Mouse (Mus musculus) adrenal gland, adult 18-20 months (tissue): ENCODE results near the gene Bbc3. TPM values are rescaled to one million over a fixed set of nuclear protein-coding genes. Genes with fewer than 3 reads are reported as not detected.

Source experiments
- DNase-seq, 2 experiments: peaks; one replicate each; pipeline ENCODE4 v3.0.0; 2021 to 2022; ENCODE audit warnings: low spot score in 2 of 2
- total RNA-seq, 2 experiments: library from RNA; stranded (reverse); gene quantifications; 1 replicate in 1 of 2; 2 replicates in 1 of 2; pipeline ENCODE4 v1.2.3; 2021

Gene Bbc3
- total RNA-seq, 2 experiments from 2014 or later: 5.2 to 6.0 TPM

DNA sequence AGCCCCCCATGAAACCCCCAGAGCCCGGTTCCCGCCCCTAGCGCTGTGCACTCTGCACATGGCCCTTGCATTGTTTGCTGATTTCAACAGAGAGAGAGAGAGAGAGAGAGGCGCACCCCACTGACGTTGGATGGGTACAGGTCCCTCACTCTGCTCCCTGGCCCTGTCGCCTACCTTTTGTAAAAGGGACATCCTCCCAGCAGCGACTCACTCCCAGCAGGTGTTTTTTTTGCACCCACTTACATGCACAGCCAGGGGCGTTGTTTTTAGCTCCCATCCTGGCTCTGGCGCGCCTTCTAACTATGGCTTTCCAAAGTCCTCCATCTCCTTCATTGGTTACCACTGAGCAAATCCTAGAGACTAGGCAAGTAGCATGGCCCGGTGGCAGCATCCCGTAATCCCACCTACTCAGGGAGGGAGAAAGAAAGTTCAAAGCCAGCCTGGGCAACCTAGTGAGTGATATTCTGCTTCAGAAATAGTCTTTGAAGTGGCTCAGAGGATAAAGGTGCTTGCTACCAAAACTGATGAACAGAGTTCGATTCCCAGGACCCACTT lies 6.1 kb downstream of the Bbc3 start:
- no peak for DNase-seq

DNA sequence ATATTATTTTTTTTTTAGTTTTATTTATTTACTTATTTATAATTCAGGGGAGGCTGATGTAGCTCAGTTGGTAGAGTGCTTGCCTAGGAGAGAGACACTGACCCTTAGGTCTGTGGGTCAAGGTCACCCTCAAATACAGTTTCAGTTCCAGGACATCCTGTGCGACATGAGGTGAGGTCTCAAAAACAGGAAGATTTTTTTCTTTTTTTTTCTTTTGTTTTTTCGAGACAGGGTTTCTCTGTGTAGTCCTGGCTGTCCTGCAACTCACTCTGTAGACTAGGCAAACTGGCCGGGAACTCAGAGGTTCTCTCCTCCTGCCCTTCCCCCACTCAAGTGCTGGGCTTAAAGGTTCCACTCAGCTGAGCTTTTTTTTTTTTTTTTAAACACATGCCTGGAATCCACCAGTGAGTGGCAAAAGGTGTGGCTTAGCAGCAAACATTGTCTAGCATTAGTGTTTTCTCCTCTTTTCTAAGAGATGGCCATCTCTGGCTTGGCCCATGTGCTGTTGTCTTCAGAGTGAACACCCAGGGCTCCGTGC lies 7.1 kb downstream of the Bbc3 start:
- DNase-seq: no peak

DNA sequence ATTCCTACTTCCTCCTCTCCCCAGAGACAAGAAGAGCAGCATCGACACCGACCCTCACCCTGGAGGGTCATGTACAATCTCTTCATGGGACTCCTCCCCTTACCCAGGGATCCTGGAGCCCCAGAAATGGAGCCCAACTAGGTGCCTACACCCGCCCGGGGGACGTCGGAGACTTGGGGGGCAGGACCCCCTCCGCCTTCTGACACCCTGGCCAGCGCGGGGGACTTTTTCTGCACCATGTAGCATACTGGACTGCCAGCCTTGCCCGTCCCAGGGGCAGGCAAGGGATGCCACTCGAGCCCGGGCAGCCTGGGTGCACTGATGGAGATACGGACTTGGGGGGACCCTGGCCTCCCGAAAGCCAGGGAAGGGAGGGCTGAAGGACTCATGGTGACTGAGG lies 8.9 kb downstream of the Bbc3 start:
- no peak for DNase-seq

DNA sequence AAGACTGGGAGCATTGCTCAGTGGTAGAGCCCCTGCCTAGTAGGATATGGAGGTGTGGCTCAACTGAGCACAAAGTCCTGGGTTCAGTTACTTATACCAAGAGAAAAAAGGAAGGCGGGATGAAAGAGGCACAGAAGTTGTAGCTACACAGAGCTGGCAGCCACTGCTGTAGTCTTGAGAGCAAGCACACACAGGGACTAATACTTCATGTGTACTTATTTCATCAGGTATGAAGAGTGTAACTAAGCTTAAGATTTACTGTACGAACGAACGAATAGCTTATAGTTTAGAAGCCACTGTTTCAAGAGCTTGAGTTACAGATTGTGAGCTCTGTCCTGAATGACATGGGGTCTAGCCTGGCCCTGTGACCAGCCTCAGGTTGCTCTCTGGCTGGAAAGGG lies 11.0 kb downstream of the Bbc3 start:
- no peak for DNase-seq

DNA sequence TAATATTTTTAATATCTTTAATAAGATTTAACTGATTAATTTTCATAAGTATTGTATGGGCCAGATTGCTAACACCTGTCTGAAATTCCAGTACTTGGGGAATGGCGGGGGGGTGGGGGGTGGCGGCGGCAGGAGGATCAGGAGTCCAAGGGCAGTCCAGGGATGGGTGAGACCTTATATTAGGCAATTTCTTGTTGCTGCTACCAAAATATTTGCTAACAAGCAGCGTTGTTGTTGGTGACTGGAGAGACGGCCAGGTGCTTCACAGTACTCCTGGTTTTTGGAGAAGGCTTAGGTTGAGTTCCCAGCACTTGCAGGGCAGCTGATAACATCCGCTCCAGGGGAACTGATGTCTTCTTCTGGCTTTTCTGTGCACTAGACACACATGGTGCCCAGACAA lies 12.3 kb downstream of the Bbc3 start:
- DNase-seq: no peak

DNA sequence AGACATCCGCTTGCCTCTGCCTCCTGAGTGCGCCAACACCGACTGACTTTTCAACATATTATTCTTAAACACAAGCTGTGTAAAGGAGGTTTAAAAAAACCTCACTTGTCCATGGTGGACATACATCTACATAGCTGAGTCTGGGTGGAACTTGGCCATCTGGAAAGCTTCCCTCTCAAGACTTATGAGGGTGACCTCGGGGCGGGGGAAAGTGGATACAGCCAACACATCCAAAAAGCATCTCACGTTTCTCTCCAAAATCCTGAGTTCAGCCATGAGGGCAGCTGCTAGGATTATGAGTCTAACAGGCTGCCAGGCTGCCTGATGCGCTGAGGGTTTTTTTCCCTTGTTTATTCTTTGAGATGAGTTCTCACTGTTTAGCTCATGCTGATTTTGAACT lies 16.5 kb downstream of the Bbc3 start:
- DNase-seq: no peak

DNA sequence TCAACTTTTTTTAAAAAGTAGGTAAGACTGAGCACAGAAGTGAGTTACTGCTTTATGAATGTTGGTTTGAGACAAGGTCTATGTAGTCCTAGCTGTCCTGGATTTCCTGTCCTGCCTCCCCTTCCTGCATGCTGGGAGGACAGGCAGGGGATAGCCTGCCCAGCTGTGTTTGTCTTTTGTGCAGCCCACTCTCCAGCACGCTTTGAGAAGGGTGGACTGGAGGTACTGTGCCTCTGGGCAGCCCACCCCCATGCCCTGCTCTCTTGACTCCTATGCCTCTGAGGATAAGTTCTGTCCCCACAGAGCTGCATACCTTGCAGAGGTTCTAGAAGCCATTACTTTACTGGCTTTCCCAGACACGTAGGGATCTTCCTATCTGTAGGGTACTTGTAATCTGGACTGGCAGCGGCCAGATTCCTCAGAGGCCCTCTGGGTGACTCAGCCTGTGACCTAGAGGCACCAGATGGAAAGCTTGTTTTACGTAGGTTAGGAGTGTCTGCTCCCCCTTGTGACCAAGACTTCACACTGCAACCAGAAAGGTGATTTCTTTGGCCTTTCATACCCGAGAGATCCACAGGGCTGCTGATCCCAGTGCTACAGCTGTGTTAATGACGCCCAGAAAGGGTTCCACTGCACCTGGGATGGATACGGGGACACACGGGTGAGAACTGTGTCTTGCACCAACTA lies 17.9 kb downstream of the Bbc3 start:
- peak; percentile 47 to 48 for DNase-seq

DNA sequence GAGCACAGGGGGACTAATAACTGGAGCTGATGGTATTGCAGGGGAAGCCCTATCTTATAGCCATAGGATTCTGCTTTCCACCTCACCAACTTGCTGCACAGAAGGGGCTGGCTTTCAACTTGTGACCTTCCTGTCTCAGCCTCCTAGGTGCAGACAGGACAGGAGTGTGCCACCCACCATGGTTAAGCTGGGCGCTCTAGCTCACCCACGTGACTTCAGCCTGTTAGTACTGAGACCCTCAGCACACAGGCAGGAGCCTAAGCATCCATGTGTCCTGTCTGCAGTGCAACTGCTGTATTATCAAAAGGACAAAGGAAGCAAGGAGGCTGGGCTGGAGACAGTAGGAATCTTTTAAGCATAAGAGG lies 18.4 kb downstream of the Bbc3 start:
- DNase-seq: no peak

DNA sequence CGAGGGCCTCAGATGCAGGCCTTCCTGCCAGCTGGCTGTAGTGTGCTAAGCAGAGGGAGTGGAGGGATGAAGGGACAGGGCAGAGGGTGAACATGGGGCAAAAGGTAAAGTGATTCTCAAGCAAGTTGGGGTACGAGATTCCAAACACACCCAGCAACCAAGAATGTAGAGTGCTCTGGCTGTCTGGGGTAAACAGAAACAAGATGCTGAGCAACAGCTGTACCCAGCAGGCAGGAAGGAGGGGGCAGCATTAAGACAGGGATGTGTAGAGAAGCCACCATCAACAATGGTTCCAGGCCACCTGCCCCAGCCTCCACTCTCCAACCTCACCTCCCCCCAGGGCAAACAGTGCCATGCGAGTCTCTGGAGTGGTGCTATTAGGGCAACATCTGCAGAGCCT lies 21.0 kb downstream of the Bbc3 start:
- no peak for DNase-seq

DNA sequence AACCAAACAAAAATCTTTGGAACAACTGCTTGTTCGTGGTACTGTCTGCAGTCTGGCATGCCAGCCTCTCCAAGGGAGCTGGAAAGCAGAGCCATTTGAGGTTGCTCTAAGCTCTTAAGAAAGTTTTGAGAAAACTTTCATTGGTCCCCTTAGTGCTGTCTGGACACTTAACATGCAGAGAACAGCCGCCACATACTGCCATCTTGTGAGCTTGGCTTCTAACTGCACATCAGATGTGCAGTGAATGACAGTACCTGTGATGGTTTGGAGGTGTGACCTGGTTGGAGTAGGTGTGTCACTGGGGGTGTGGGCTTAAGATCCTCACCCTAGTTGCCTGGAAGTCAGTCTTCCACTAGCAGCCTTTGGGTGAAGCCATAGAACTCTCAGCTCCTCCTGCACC lies 29.5 kb downstream of the Bbc3 start:
- DNase-seq: no peak

DNA sequence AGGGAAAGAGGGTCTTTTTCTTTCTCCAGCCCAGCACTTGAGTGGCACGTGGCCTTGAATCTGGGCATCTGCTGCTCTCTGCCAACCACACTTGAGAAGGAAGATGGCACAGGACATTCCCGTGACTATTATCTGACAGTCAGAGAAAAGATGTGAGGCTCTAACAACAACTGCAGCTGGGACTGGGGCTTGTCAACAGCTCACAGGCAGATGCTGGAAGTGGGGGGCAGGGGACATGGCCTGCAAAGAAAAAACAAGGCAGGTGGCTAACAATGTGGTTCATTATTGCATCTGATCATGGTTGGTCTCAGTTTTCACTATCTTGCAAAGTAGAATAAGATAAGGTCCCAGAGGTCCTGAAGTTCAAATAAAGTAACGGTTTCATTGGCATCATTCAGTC lies 36.4 kb downstream of the Bbc3 start:
- no peak for DNase-seq

DNA sequence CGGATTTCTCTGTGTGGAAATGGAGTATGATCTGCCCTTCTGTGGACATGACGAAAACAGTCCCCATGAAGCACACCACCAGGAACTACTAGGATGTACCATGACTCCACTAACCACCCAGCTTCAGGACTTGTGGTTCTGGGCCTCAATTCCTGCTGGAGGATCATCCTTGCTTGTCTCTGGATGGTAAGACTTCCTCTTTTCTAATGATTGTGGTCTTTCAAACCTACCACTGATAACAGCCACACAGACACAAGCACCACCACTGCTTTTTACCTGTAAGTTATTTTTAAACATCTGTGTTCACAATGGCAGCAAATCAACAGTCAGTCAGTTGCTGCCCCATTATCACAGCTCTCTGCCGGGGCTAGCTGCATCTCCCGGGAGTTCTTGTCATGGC lies 37.1 kb downstream of the Bbc3 start:
- no peak for DNase-seq

DNA sequence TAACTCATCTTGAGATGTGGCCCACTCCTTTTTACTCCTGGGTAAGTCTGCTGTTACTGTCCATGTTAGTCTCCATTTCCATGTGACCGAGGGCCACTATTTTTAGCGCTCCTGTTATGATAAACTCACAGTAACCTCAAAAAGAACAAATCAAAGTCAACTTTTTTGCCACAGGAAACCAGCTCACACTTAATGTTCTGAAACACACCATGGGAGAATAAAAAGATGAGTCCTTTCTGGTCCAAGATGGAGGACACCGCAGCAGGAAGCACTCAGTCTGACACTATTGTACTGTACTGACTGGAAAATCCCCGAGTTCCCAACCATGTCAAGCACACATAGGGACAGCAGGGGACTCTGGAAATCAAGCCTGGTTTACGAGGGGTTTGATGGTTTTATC lies 41.8 kb downstream of the Bbc3 start:
- DNase-seq: no peak

DNA sequence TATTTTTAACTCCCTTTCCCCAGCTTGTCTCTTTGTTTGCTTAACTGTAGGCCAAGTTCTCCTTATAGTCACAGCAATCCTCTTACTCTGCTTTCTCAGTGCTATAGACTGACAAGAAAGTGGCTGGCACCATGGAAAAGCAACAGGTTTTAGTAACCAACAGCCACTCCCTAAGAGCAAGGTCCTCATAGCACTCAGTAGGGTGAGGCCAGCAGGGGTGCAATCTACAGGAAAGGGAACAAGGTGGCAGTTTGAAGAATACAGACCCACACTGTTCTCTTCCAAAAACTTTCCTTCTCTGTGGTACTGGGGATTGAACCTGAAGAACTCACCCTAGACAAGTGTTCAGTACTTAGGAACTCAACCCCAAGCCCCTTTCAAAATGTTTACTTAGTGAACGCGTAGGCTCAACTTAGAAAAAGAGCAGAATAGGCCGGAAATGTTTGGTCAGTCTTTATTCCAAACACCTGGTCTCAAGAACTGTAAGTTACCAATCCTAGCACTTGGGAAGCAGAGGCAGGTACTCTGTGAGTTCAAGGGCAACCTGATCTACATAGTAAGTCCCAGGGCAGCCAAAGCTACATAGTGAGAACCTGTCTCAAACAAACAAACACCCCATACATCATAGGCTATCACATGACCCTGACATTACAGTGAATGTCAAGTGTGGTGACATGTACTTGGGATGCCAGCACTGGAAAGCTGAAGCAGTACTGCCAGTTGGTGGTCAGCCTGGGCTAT lies 47.8 kb downstream of the Bbc3 start:
- no peak for DNase-seq

DNA sequence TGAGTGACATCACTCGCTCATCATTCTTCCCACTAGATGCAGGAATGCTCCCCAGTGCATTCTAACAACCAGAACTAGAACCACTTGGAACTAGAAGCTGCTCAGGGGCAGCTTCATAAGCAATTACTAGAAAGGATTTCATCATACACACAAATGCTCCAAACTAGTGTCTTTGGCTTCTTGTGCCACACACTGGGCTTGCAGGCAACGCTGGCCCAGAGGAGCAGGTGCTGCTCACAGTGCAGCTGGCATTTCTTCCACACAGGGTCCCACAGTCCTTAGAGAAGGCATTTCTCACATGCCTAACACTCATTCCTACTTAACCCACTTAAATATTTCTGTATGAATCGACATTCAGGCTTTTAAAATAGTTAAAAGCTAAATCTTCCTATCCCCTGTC lies 49.4 kb downstream of the Bbc3 start:
- DNase-seq: no peak

DNA sequence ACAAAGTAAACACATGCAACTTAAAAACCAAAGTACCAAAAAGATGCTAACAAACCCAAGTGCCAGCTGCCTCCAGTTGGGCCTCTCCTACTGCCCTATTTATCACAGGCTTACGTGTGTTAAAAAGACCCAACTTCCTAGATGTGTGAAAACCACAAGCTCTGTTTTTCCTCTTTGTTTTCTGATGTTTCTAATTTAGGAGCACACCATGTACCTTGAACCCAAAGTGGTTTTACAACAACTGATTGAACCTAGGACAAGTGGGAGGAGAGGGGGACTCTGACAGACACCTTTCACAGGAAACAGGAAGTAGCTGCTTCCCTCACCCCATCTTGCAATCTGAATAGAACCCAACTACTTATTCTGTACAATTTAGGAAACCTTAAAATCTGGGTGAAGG lies 56.1 kb downstream of the Bbc3 start:
- no peak for DNase-seq

DNA sequence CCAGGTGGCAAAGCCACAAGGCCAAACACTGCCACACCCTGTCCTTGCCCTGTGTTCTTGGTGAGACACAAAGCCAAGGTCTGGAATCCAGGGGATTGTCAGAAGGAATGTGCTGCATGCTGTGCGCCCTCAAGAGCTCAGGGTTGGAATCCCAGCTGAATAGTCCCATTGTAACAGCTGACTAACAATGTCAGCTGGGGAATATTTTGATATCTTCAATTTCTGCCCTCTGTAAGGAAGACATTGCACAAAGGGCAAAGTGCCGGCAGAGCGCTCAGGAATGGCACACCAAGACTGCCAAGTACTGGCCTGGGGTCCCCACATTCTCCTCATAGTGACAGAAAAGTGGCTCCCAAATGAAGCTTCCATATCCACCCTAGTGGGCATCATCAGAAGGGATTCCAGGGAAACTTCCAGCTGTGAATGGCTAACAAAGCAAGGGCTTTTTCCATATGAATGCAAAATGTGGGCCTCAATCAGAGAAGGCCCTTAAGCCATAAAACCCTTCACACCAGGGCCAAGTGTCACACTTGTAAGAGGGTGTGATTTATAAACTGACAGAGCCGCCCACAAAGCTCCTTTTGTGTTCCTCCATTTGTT lies 56.8 kb downstream of the Bbc3 start:
- peak in 1 of 2 experiments; percentile 24 for DNase-seq

DNA sequence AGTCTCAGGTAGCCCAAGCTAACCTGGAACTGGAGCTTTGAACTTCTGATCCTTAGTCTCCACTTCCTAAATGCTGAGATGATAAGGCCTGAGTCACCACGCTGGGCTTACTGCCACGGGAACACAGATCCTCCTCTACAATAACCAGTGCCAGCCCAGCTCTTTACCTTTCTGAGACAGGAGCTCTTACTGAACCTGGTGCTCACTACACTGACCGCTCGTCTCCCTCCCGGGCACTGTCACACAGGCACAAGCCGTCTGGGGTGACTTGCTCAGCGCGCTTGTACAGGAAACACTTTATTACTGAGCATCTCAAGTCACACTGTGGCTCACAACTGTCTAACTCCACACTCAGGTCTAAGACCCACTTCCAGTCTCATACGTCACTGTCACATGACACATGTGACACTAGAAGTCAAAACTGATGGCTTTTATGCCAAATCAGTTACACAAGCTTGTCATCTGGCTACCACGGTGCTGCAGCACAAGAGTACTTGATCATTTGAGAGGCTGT lies 58.0 kb downstream of the Bbc3 start:
- DNase-seq: peak; percentile 22 to 25

DNA sequence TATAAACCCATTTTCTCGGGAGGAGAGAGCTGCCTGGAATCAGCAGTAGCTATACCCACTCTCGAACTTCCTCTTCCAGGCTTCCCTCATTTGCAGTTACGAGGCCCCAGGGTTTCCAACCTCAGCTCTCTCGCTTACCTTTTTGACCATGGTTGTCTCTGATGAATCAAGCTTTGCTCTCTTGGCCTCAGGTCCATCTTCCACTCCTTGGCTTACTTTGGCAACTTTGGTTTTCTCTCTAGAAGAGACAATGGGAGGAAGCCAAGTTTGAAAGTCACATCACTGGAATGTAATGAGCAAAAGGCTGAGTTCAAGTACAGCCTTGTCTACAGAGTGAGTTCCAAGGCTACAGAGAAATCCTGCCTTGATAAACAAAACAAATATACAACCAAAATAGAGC lies 58.5 kb downstream of the Bbc3 start:
- no peak for DNase-seq
